Mouse (Mus musculus) heart, embryonic 11.5 days (tissue): ENCODE measurements at regions not wholly inside any gene's neighbourhood (a gene's known extent, or its start where the extent isn't known, plus 50 kb on each side); places are given as distances from the start of the nearest gene placed in this dataset.
A peak's percentile ranks its signal among the peaks of the same experiment; 100 is the strongest.

Source experiments
- ATAC-seq: fragments of 200-750 bp; cut with Nextera tagmentation; replicated peaks from 2 replicates; pipeline ENCODE4 v1.8.0; 2017; ENCODE audit warnings: moderate library complexity; ENCODE audit not compliant: insufficient number of reproducible peaks, low FRiP score, low TSS enrichment
- H3K27ac ChIP-seq: fragments of 300-500 bp; sonication (generic); 2 replicates; pipeline ENCODE4 v1.5.1; 2014; ENCODE audit warnings: mild to moderate bottlenecking, low read depth, low read length
- H3K27me3 ChIP-seq: fragments of 300-500 bp; sonication (generic); 2 replicates; pipeline ENCODE4 v1.6.1; 2014; ENCODE audit warnings: mild to moderate bottlenecking, low read length, mixed read lengths; ENCODE audit not compliant: control insufficient read depth, insufficient read depth
- H3K36me3 ChIP-seq: fragments of 300-500 bp; sonication (generic); 2 replicates; pipeline ENCODE4 v1.6.1; 2014; ENCODE audit warnings: mild to moderate bottlenecking, low read length, moderate library complexity, mixed read lengths; ENCODE audit not compliant: control insufficient read depth, insufficient read depth
- H3K4me1 ChIP-seq: fragments of 300-500 bp; sonication (generic); 2 replicates; pipeline ENCODE4 v1.6.1; 2014; ENCODE audit warnings: low read length; ENCODE audit not compliant: control insufficient read depth, insufficient read depth
- H3K4me2 ChIP-seq: fragments of 300-500 bp; sonication (generic); 2 replicates; pipeline ENCODE4 v1.6.1; 2014; ENCODE audit warnings: mild to moderate bottlenecking, moderate library complexity
- H3K4me3 ChIP-seq: fragments of 300-500 bp; sonication (generic); 2 replicates; pipeline ENCODE4 v1.5.1; 2014; ENCODE audit warnings: low read depth, low read length
- H3K9ac ChIP-seq: fragments of 300-500 bp; sonication (generic); 2 replicates; pipeline ENCODE4 v1.6.1; 2014; ENCODE audit warnings: mild to moderate bottlenecking, low read depth, low read length, moderate library complexity
- H3K9me3 ChIP-seq: fragments of 300-500 bp; sonication (generic); replicated peaks from 2 replicates; pipeline ENCODE4 v1.6.1; 2016; ENCODE audit warnings: low read length; ENCODE audit not compliant: control insufficient read depth
- WGBS: fragments of 180-500 bp; shearing (Covaris S2); extraction: QIAGEN DNeasy Blood & Tissue Kit; methylation state at CpG from one replicate; pipeline ENCODE4 v1.1.7; 2014; ENCODE audit not compliant: insufficient replicate concordance; 5-methylcytosine and 5-hydroxymethylcytosine counted together

- 29% methylated on average over 19 of the region's 19 CpGs for WGBS
- no peak overlapping the region for H3K4me3 ChIP-seq
- no peaks in the 10 kb centered on the region for H3K9me3 ChIP-seq
- H3K9ac ChIP-seq: 0 out of 2 replicates have a peak overlapping the region, but pooled peaks have one; percentile 12
- H3K4me1 ChIP-seq: peaks cover 72% of the 10 kb centered on the region
- no peaks in the 10 kb centered on the region for H3K36me3 ChIP-seq
- ATAC-seq: no peak
- H3K4me2 ChIP-seq: no peak overlapping the region
- 0 out of 2 replicates have a peak, but pooled peaks cover 2% of the 10 kb centered on the region for H3K27me3 ChIP-seq
- H3K27ac ChIP-seq: peak overlapping the region; percentile 94
Observed at GRCm38 (mm10) chr8:10923071-10924000, 84.9 kb downstream of the Irs2 start.

- H3K4me2 ChIP-seq: no peak overlapping the region
Observed at GRCm38 (mm10) chr8:10922209-10923030, 85.8 kb downstream of the Irs2 start.

GRCm38 (mm10) chr8:10921439-10922191 lies 86.6 kb downstream of the Irs2 start:
- no peak overlapping the region for H3K4me2 ChIP-seq
- no peaks in the 10 kb centered on the region for H3K36me3 ChIP-seq
- H3K4me1 ChIP-seq: peaks cover 65% of the 10 kb centered on the region
- no peak overlapping the region for H3K4me3 ChIP-seq
- H3K27ac ChIP-seq: peak overlapping the region; percentile 75
- peak overlapping the region; percentile 56; the same call in 1 of the 2 replicates for H3K9ac ChIP-seq
- ATAC-seq: no peak
- no peaks in the 10 kb centered on the region for H3K9me3 ChIP-seq
- 0 out of 2 replicates have a peak, but pooled peaks cover 2% of the 10 kb centered on the region for H3K27me3 ChIP-seq
- 46% methylated on average over 11 of the region's 11 CpGs for WGBS

More at GRCm38 (mm10) chr8:10922209-10923030, 85.8 kb downstream of the Irs2 start:
- Histone ChIP-seq H3K4me3 (no peak overlapping the region), H3K27ac (peak overlapping the region; percentile 75), H3K9ac (peak overlapping the region; percentile 56; the same call in 1 of the 2 replicates), H3K36me3 (no peaks in the 10 kb centered on the region), H3K9me3 (no peaks in the 10 kb centered on the region), H3K4me1 (peaks cover 67% of the 10 kb centered on the region), H3K27me3 (0 out of 2 replicates have a peak, but pooled peaks cover 2% of the 10 kb centered on the region)
- no peak for ATAC-seq
- WGBS: 35% methylated on average over 12 of the region's 12 CpGs

- Histone ChIP-seq H3K4me1 (peaks cover 45% of the 10 kb centered on the region), H3K27me3 (no peaks in the 10 kb centered on the region), H3K4me3 (no peak overlapping the region), H3K9ac (no peak overlapping the region), H3K36me3 (no peaks in the 10 kb centered on the region), H3K27ac (no peak overlapping the region), H3K4me2 (no peak overlapping the region), H3K9me3 (no peaks in the 10 kb centered on the region)
- ATAC-seq: no peak
- WGBS: 75% methylated on average over 5 of the region's 5 CpGs
Observed at GRCm38 (mm10) chr8:10919620-10920019, 88.6 kb downstream of the Irs2 start.

- no peak overlapping the region for H3K4me2 ChIP-seq
- H3K4me1 ChIP-seq: peaks cover 36% of the 10 kb centered on the region
- H3K27me3 ChIP-seq: no peaks in the 10 kb centered on the region
- no peak overlapping the region for H3K9ac ChIP-seq
- no peak for ATAC-seq
- WGBS: 84% methylated on average over 5 of the region's 5 CpGs
- H3K36me3 ChIP-seq: no peaks in the 10 kb centered on the region
- H3K4me3 ChIP-seq: no peak overlapping the region
- no peaks in the 10 kb centered on the region for H3K9me3 ChIP-seq
- no peak overlapping the region for H3K27ac ChIP-seq
Observed at GRCm38 (mm10) chr8:10918403-10919035, 89.7 kb downstream of the Irs2 start.

- WGBS: 71% methylated on average over 8 of the region's 8 CpGs
- no peaks in the 10 kb centered on the region for H3K27me3 ChIP-seq
- H3K4me3 ChIP-seq: no peak overlapping the region
- no peak overlapping the region for H3K9ac ChIP-seq
- H3K36me3 ChIP-seq: no peaks in the 10 kb centered on the region
- H3K9me3 ChIP-seq: no peaks in the 10 kb centered on the region
- no peak overlapping the region for H3K4me2 ChIP-seq
- H3K4me1 ChIP-seq: peaks cover 8% of the 10 kb centered on the region
- no peak overlapping the region for H3K27ac ChIP-seq
- no peak for ATAC-seq
Observed at GRCm38 (mm10) chr8:10914616-10915015, 93.6 kb downstream of the Irs2 start.

GRCm38 (mm10) chr8:10912436-10912835 lies 95.8 kb downstream of the Irs2 start:
- H3K4me2 ChIP-seq: no peak overlapping the region
- WGBS: 53% methylated on average over 2 of the region's 2 CpGs
- H3K36me3 ChIP-seq: no peaks in the 10 kb centered on the region
- H3K9me3 ChIP-seq: no peaks in the 10 kb centered on the region
- H3K9ac ChIP-seq: no peak overlapping the region
- no peaks in the 10 kb centered on the region for H3K27me3 ChIP-seq
- H3K27ac ChIP-seq: no peak overlapping the region
- no peak overlapping the region for H3K4me3 ChIP-seq
- peaks cover 8% of the 10 kb centered on the region for H3K4me1 ChIP-seq
- ATAC-seq: no peak
